ENCODE assay signal across 25 mouse cellular contexts in genomic region chr3:108959680-108960295, GRCm38 (mm10). TPM values are rescaled to one million over a fixed set of nuclear protein-coding genes. Genes with fewer than 3 reads are reported as not detected.
DNase-seq lines count a peak whose midpoint lies in the region; ATAC-seq lines count a peak whose summit lies in the region.
"Had no signal": no experiment of that assay in that cellular context is flagged by ENCODE, and none has a peak within 500 bp of the region (broad histone marks: within the 10 kb centered on the region; RNA-seq: fewer than 3 reads in every experiment).

No protein-coding gene starts in this region.

- no peak overlapping the region for H3K4me2 ChIP-seq in hindbrain, embryonic 13.5 days
- no peak overlapping the region; the same call in 1 of the 2 replicates for H3K4me2 ChIP-seq in limb, embryonic 13.5 days (replicated peaks)
- H3K4me2 ChIP-seq: limb, embryonic 12.5 days; liver, embryonic 13.5 days; midbrain, embryonic 11.5 days had no signal

- no peaks in the 10 kb centered on the region for H3K9me3 ChIP-seq in hindbrain, embryonic 10.5 days
- no peaks in the 10 kb centered on the region for H3K9me3 ChIP-seq in hindbrain, embryonic 13.5 days
- H3K9me3 ChIP-seq in limb, embryonic 13.5 days: no peaks in the 10 kb centered on the region
- no peaks in the 10 kb centered on the region for H3K9me3 ChIP-seq in limb, embryonic 10.5 days (replicated peaks)
- H3K9me3 ChIP-seq: heart, embryonic 10.5 days; limb, embryonic 12.5 days; liver, embryonic 13.5 days had no signal

- peaks cover 30% of the 10 kb centered on the region for H3K4me1 ChIP-seq in hindbrain, embryonic 10.5 days (replicated peaks)
- peaks cover 19% of the 10 kb centered on the region for H3K4me1 ChIP-seq in hindbrain, embryonic 13.5 days (replicated peaks)
- H3K4me1 ChIP-seq in limb, embryonic 13.5 days: peaks cover 10% of the 10 kb centered on the region
- H3K4me1 ChIP-seq in limb, embryonic 10.5 days: peaks cover 9% of the 10 kb centered on the region; the same call in 1 of the 2 replicates
- H3K4me1 ChIP-seq: liver, embryonic 13.5 days had no signal

- H3K4me3 ChIP-seq in hindbrain, embryonic 10.5 days: no peak overlapping the region
- no peak overlapping the region for H3K4me3 ChIP-seq in hindbrain, embryonic 13.5 days
- H3K4me3 ChIP-seq in limb, embryonic 13.5 days: no peak overlapping the region
- H3K4me3 ChIP-seq in limb, embryonic 10.5 days: no peak overlapping the region
- H3K4me3 ChIP-seq: heart, embryonic 10.5 days; limb, embryonic 12.5 days; liver, embryonic 13.5 days had no signal

- H3K9ac ChIP-seq in hindbrain, embryonic 13.5 days: no peak overlapping the region
- H3K9ac ChIP-seq in limb, embryonic 13.5 days: no peak overlapping the region
- H3K9ac ChIP-seq: limb, embryonic 12.5 days; liver, embryonic 13.5 days had no signal

- DNase-seq in hindbrain, embryonic 10.5 days (ENCODE audit: low spot score): no peak
- DNase-seq in limb, embryonic 10.5 days (ENCODE audit: low spot score): no peak
- DNase-seq in 3134 (ENCODE audit: extremely low read depth, insufficient read length, low spot score): peak; percentile 30
- peak; percentile 15 for DNase-seq in fibroblast of lung, adult 2 months (ENCODE audit: low read depth)
- no peak for DNase-seq in gastrocnemius, postnatal 25 days
- DNase-seq: adrenal gland, adult 2 months; cerebellum, adult 9-10 months; embryo, embryonic 11 days; gastrocnemius, postnatal 36 days; liver, embryonic 13.5 days; right cerebral cortex, adult 18-20 months had no signal

- peak overlapping the region; percentile 71 for H3K27ac ChIP-seq in hindbrain, embryonic 10.5 days
- no peak overlapping the region for H3K27ac ChIP-seq in hindbrain, embryonic 13.5 days
- no peak overlapping the region for H3K27ac ChIP-seq in limb, embryonic 13.5 days
- no peak overlapping the region for H3K27ac ChIP-seq in limb, embryonic 10.5 days
- H3K27ac ChIP-seq: heart, embryonic 10.5 days; kidney, postnatal 0 days; limb, embryonic 12.5 days; liver, embryonic 13.5 days; macrophage had no signal

- H3K36me3 ChIP-seq in hindbrain, embryonic 10.5 days: no peaks in the 10 kb centered on the region
- H3K36me3 ChIP-seq in hindbrain, embryonic 13.5 days: no peaks in the 10 kb centered on the region
- no peaks in the 10 kb centered on the region for H3K36me3 ChIP-seq in limb, embryonic 13.5 days
- no peaks in the 10 kb centered on the region for H3K36me3 ChIP-seq in limb, embryonic 10.5 days
- H3K36me3 ChIP-seq: heart, embryonic 10.5 days; limb, embryonic 12.5 days; liver, embryonic 13.5 days had no signal

- ATAC-seq in hindbrain, embryonic 13.5 days (ENCODE audit: low FRiP score): no peak
- ATAC-seq in limb, embryonic 13.5 days (ENCODE audit: low FRiP score, low read depth): 0 out of 2 replicates have a peak, but pooled peaks have one; percentile 19
- ATAC-seq: forebrain, embryonic 16.5 days had no signal

- WGBS in hindbrain, embryonic 10.5 days: 76% methylated on average over 13 of the region's 13 CpGs
- WGBS in hindbrain, embryonic 13.5 days: 79% methylated on average over 13 of the region's 13 CpGs
- WGBS in limb, embryonic 13.5 days: 57% methylated on average over 13 of the region's 13 CpGs
- WGBS in limb, embryonic 10.5 days: 73% methylated on average over 13 of the region's 13 CpGs

- H3K27me3 ChIP-seq in hindbrain, embryonic 10.5 days (ENCODE audit: insufficient read depth, poor library complexity, severe bottlenecking): no peaks in the 10 kb centered on the region
- no peaks in the 10 kb centered on the region for H3K27me3 ChIP-seq in hindbrain, embryonic 13.5 days
- H3K27me3 ChIP-seq in limb, embryonic 13.5 days: no peaks in the 10 kb centered on the region
- H3K27me3 ChIP-seq in limb, embryonic 10.5 days (ENCODE audit: low read depth, poor library complexity, severe bottlenecking): no peaks in the 10 kb centered on the region
- H3K27me3 ChIP-seq: limb, embryonic 12.5 days; liver, embryonic 13.5 days had no signal

RNA-seq across cellular contexts. Expression of gene Gm9857, which starts 19.5 kb away (rescaled TPM):
- polyA plus RNA-seq in hindbrain, embryonic 10.5 days (2016; fragmentation: Nextera tagmentation; extraction: Ambion mirVana): not detected in 2 replicates
- polyA plus RNA-seq in hindbrain, embryonic 13.5 days (2015; fragmentation: Nextera tagmentation; extraction: Ambion mirVana): not detected in 2 replicates
- 0.74 TPM in 1 of 2 replicates, not detected in the other for polyA plus RNA-seq in limb, embryonic 13.5 days (2015; fragmentation: Nextera tagmentation; extraction: Ambion mirVana)
- polyA plus RNA-seq in limb, embryonic 10.5 days (2016; fragmentation: Nextera tagmentation; extraction: Ambion mirVana): not detected in 2 replicates
- total RNA-seq in gastrocnemius, postnatal 25 days (2021): not detected
- total RNA-seq: adrenal gland, adult 2 months; gastrocnemius, postnatal 36 days; layer of hippocampus, postnatal 14 days; monocyte, adult 5-6 weeks had no signal
- polyA plus RNA-seq: adrenal gland, adult 2 months; C2C12; embryonic facial prominence, embryonic 14.5 days; heart, embryonic 10.5 days; heart, postnatal 0 days; kidney, postnatal 0 days; limb, embryonic 12.5 days; liver, embryonic 13.5 days; macrophage; midbrain, embryonic 11.5 days; neural tube, embryonic 11.5 days had no signal

RNA-seq across cellular contexts. Expression of gene Henmt1, which starts 20.1 kb away (rescaled TPM):
- polyA plus RNA-seq in hindbrain, embryonic 10.5 days (2016; fragmentation: Nextera tagmentation; extraction: Ambion mirVana): 0.58 and 0.86 TPM in 2 replicates
- 1.4 and 2.4 TPM in 2 replicates for polyA plus RNA-seq in hindbrain, embryonic 13.5 days (2015; fragmentation: Nextera tagmentation; extraction: Ambion mirVana)
- polyA plus RNA-seq in limb, embryonic 13.5 days (2015; fragmentation: Nextera tagmentation; extraction: Ambion mirVana): 0.92 and 1.2 TPM in 2 replicates
- polyA plus RNA-seq in limb, embryonic 10.5 days (2016; fragmentation: Nextera tagmentation; extraction: Ambion mirVana): 0.48 and 0.88 TPM in 2 replicates
- total RNA-seq in gastrocnemius, postnatal 25 days (2021): not detected
- total RNA-seq: adrenal gland, adult 2 months; gastrocnemius, postnatal 36 days; monocyte, adult 5-6 weeks had no signal
- polyA plus RNA-seq: adrenal gland, adult 2 months; heart, postnatal 0 days; macrophage had no signal

RNA-seq across cellular contexts. Expression of gene Prpf38b, which starts 48.3 kb away (rescaled TPM):
- polyA plus RNA-seq in hindbrain, embryonic 10.5 days (2016; fragmentation: Nextera tagmentation; extraction: Ambion mirVana): 52.6 and 74.6 TPM in 2 replicates
- 67.6 and 70.4 TPM in 2 replicates for polyA plus RNA-seq in hindbrain, embryonic 13.5 days (2015; fragmentation: Nextera tagmentation; extraction: Ambion mirVana)
- 82.3 and 90.7 TPM in 2 replicates for polyA plus RNA-seq in limb, embryonic 13.5 days (2015; fragmentation: Nextera tagmentation; extraction: Ambion mirVana)
- polyA plus RNA-seq in limb, embryonic 10.5 days (2016; fragmentation: Nextera tagmentation; extraction: Ambion mirVana): 69.9 and 72.6 TPM in 2 replicates
- total RNA-seq in gastrocnemius, postnatal 25 days (2021): 10 to 100 TPM; 14.7 to 16.1 TPM

Comparison
In these comparisons a context has a peak if more than half of its experiments do, and no peak if none do; other contexts are left out.
1. DNase-seq: peak in 3134 (single experiment) and fibroblast of lung, adult 2 months (single experiment); none in hindbrain, embryonic 10.5 days (single experiment), limb, embryonic 10.5 days (single experiment) and gastrocnemius, postnatal 25 days (single experiment).